Comparison of ENCODE assay signal across 9 mouse cellular contexts in genomic region chr5:111631572-111632161, GRCm38 (mm10).
A peak's percentile ranks its signal among the peaks of the same experiment; 100 is the strongest.
DNase-seq lines count a peak whose midpoint lies in the region; ATAC-seq and TF ChIP-seq lines count a peak whose summit lies in the region.
"Had no signal": no experiment of that assay in that cellular context is flagged by ENCODE, and none has a peak within 500 bp of the region (broad histone marks: within the 10 kb centered on the region; RNA-seq: fewer than 3 reads in every experiment).

No protein-coding gene starts in this region.

- peak overlapping the region; percentile 18 for H3K4me2 ChIP-seq in lung, embryonic 14.5 days
- H3K4me2 ChIP-seq in embryonic facial prominence, embryonic 15.5 days (replicated peaks), result peak overlapping the region; percentile 17; the same call in 1 of the 2 replicates

- no peaks in the 10 kb centered on the region for H3K36me3 ChIP-seq in lung, embryonic 14.5 days (ENCODE audit: insufficient read depth)
- H3K36me3 ChIP-seq in embryonic facial prominence, embryonic 15.5 days, result no peaks in the 10 kb centered on the region

- H3K4me1 ChIP-seq in lung, embryonic 14.5 days (ENCODE audit: insufficient read depth), result peaks cover 6% of the 10 kb centered on the region; the same call in 1 of the 2 replicates
- peaks cover 21% of the 10 kb centered on the region for H3K4me1 ChIP-seq in embryonic facial prominence, embryonic 15.5 days

- ATAC-seq in lung, embryonic 14.5 days (ENCODE audit: insufficient read depth), result peak; percentile 74
- 0 out of 2 replicates have a peak, but pooled peaks have one; percentile 14 for ATAC-seq in embryonic facial prominence, embryonic 15.5 days (ENCODE audit: insufficient number of reproducible peaks, low FRiP score, low TSS enrichment, low read depth)

- H3K9me3 ChIP-seq in lung, embryonic 14.5 days (ENCODE audit: low read depth, low read length), result no peaks in the 10 kb centered on the region; the same call in 1 of the 2 replicates
- 0 out of 2 replicates have a peak, but pooled peaks cover 8% of the 10 kb centered on the region for H3K9me3 ChIP-seq in embryonic facial prominence, embryonic 15.5 days (replicated peaks)

- WGBS in lung, embryonic 14.5 days, result 12% methylated on average over 18 of the region's 18 CpGs
- WGBS in embryonic facial prominence, embryonic 15.5 days, result 17% methylated on average over 18 of the region's 18 CpGs

- no peak for TF ChIP-seq CTCF in lung, embryonic 14.5 days (IDR thresholded peaks at IDR 0.05; ENCODE audit: low read depth)

- no peak overlapping the region for H3K4me3 ChIP-seq in lung, embryonic 14.5 days (ENCODE audit: low read depth, low read length)
- no peak overlapping the region for H3K4me3 ChIP-seq in embryonic facial prominence, embryonic 15.5 days (replicated peaks)

- peak overlapping the region; percentile 88 for H3K27ac ChIP-seq in lung, embryonic 14.5 days (ENCODE audit: low read depth)
- peak overlapping the region; percentile 82 for H3K27ac ChIP-seq in embryonic facial prominence, embryonic 15.5 days (replicated peaks)

- H3K9ac ChIP-seq in lung, embryonic 14.5 days, result peak overlapping the region; percentile 33
- H3K9ac ChIP-seq in embryonic facial prominence, embryonic 15.5 days, result no peak overlapping the region

- H3K27me3 ChIP-seq in lung, embryonic 14.5 days (ENCODE audit: insufficient read depth, low read length), result no peaks in the 10 kb centered on the region
- H3K27me3 ChIP-seq in embryonic facial prominence, embryonic 15.5 days, result no peaks in the 10 kb centered on the region

- peak; percentile 81 for DNase-seq in lung, embryonic 14.5 days
- no peak for DNase-seq in lung, postnatal 10 days
- DNase-seq in kidney, postnatal 25 days, result peak; percentile 47 to 49
- peak; percentile 69 for DNase-seq in retina, postnatal 1 day
- no peak for DNase-seq in cerebellum, postnatal 14 days
- DNase-seq in urinary bladder, postnatal 25 days (ENCODE audit: low spot score), result no peak
- no peak for DNase-seq in layer of hippocampus, postnatal 10 days (ENCODE audit: low spot score in 2 of 2)
- DNase-seq: layer of hippocampus, adult 9-11 months had no signal

Comparison
In these comparisons a context has a peak if more than half of its experiments do, and no peak if none do; other contexts are left out.
1. DNase-seq: peak in lung, embryonic 14.5 days (single experiment), kidney, postnatal 25 days (2 of 2) and retina, postnatal 1 day (single experiment); none in lung, postnatal 10 days (single experiment), cerebellum, postnatal 14 days (0 of 2), urinary bladder, postnatal 25 days (single experiment) and layer of hippocampus, postnatal 10 days (0 of 2).